Mouse (Mus musculus) kidney, embryonic 15.5 days (tissue): ENCODE results near the gene L2hgdh. TPM values are rescaled to one million over a fixed set of nuclear protein-coding genes. Genes with fewer than 3 reads are reported as not detected.

ENCODE experiments used
- ATAC-seq: fragments of 200-750 bp; cut with Nextera tagmentation; replicated peaks from 2 replicates; pipeline ENCODE4 v1.8.0; 2017; ENCODE audit warnings: moderate TSS enrichment; ENCODE audit not compliant: low FRiP score
- H3K27ac ChIP-seq: fragments of 300-500 bp; sonication (generic); 2 replicates; pipeline ENCODE4 v1.5.1; 2015; ENCODE audit warnings: mild to moderate bottlenecking, inconsistent platforms
- H3K27me3 ChIP-seq: fragments of 300-500 bp; sonication (generic); 2 replicates; pipeline ENCODE4 v1.6.1; 2015; ENCODE audit warnings: inconsistent platforms
- H3K36me3 ChIP-seq: fragments of 300-500 bp; sonication (generic); 2 replicates; pipeline ENCODE4 v1.6.1; 2015; ENCODE audit warnings: inconsistent platforms
- H3K4me1 ChIP-seq: fragments of 300-500 bp; sonication (generic); 2 replicates; pipeline ENCODE4 v1.6.1; 2015; ENCODE audit warnings: inconsistent platforms
- H3K4me2 ChIP-seq: fragments of 300-500 bp; sonication (generic); 2 replicates; pipeline ENCODE4 v1.6.1; 2015; ENCODE audit warnings: moderate library complexity, mild to moderate bottlenecking, inconsistent platforms
- H3K4me3 ChIP-seq: fragments of 300-500 bp; sonication (generic); replicated peaks from 2 replicates; pipeline ENCODE4 v1.5.1; 2015; ENCODE audit warnings: mild to moderate bottlenecking, inconsistent platforms
- H3K9ac ChIP-seq: fragments of 300-500 bp; sonication (generic); 2 replicates; pipeline ENCODE4 v1.6.1; 2015; ENCODE audit warnings: mild to moderate bottlenecking, inconsistent platforms
- H3K9me3 ChIP-seq: fragments of 300-500 bp; sonication (generic); replicated peaks from 2 replicates; pipeline ENCODE4 v1.6.1; 2016; ENCODE audit warnings: inconsistent platforms
- WGBS: fragments of 180-500 bp; shearing (Covaris S2); methylation state at CpG from one replicate; pipeline ENCODE4 v1.1.7; 2015; ENCODE audit warnings: mixed read lengths; 5-methylcytosine and 5-hydroxymethylcytosine counted together
- microRNA counts: library from miRNA; unstranded; fragments of <30 nt; microRNA quantifications from one replicate; lab custom pipeline; 2016
- microRNA-seq: library from miRNA; unstranded; fragments of <30 nt; microRNA quantifications from one replicate; pipeline ENCODE4, GENCODE M21; 2016
- polyA plus RNA-seq: library from polyadenylated mRNA; unstranded; fragments of >200 nt; fragmentation: Nextera tagmentation; extraction: Ambion mirVana; gene quantifications from 2 replicates; pipeline ENCODE4 v1.2.1, GENCODE M21; 2015

The L2hgdh gene
- polyA plus RNA-seq, 1 experiment from 2014 or later = 22.3 TPM

- no peaks in the 10 kb centered on the region for H3K27me3 ChIP-seq
- H3K4me2 ChIP-seq = no peak overlapping the region
- H3K9me3 ChIP-seq = no peaks in the 10 kb centered on the region
- no peak for ATAC-seq
- H3K36me3 ChIP-seq = peaks cover 32% of the 10 kb centered on the region
- peaks cover 4% of the 10 kb centered on the region; the same call in 1 of the 2 replicates for H3K4me1 ChIP-seq
- no peak overlapping the region for H3K4me3 ChIP-seq
- H3K9ac ChIP-seq = no peak overlapping the region
- no peak overlapping the region for H3K27ac ChIP-seq
- 80% methylated on average over 8 of the region's 8 CpGs for WGBS
Observed at GRCm38 (mm10) chr12:69645821-69646616, 78.7 kb downstream of the L2hgdh start.

GRCm38 (mm10) chr12:69644877-69645276 lies 79.8 kb downstream of the L2hgdh start:
- Histone ChIP-seq H3K27ac (no peak overlapping the region), H3K4me2 (no peak overlapping the region), H3K4me1 (peaks cover 4% of the 10 kb centered on the region; the same call in 1 of the 2 replicates), H3K9me3 (no peaks in the 10 kb centered on the region), H3K27me3 (no peaks in the 10 kb centered on the region), H3K36me3 (peaks cover 41% of the 10 kb centered on the region), H3K9ac (no peak overlapping the region), H3K4me3 (no peak overlapping the region)
- ATAC-seq = no peak
- 68% methylated on average over 3 of the region's 3 CpGs for WGBS

DNA sequence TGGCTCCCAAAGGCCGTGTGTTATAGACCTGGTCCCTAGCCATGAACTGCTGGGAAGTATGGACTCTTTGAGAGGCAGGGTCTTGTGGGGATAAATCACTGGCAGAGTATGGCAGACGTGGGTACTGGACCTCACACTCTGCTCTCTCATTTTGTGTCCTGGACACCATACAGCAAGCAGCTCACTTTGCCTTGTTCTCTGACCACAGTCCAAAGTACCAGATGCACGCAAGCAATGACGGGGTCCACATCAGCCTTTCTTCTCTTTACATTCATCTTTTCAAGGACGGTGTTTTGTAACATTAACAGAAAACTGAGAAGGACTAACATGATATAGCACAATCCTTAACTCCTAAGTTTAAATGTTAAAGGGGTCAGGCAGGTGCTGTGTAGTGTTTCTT lies 81.8 kb downstream of the L2hgdh start:
- H3K27me3 ChIP-seq = no peaks in the 10 kb centered on the region
- H3K9me3 ChIP-seq = no peaks in the 10 kb centered on the region
- peaks cover 4% of the 10 kb centered on the region; the same call in 1 of the 2 replicates for H3K4me1 ChIP-seq
- 84% methylated on average over 5 of the region's 5 CpGs for WGBS
- no peak overlapping the region for H3K4me2 ChIP-seq
- peaks cover 47% of the 10 kb centered on the region for H3K36me3 ChIP-seq
- H3K9ac ChIP-seq = no peak overlapping the region
- H3K27ac ChIP-seq = no peak overlapping the region
- ATAC-seq = no peak
- H3K4me3 ChIP-seq = no peak overlapping the region

MicroRNA genes within 50 kb of the gene (microRNA counts, 519-probe panel; counts per million panel counts)
- 31.7 counts per million for microRNA mmu-miR-681 (lab: Ali Mortazavi, UCI)

Small RNA genes within 50 kb of the gene (microRNA-seq; reads per million reads assigned to microRNA genes)
- not detected for gene Mir681

Other genes with a start within 250 kb of the L2hgdh start
- gene Vcpkmt, start 141.8 kb downstream of the L2hgdh start, polyA plus RNA-seq = 24.9 and 25.2 TPM in 2 replicates
- 8.7 and 9.1 TPM in 2 replicates for gene Sos2, start 43.0 kb downstream of the L2hgdh start, polyA plus RNA-seq
- gene Atp5s, start 77 bp upstream of the L2hgdh start, polyA plus RNA-seq = 30.7 and 31.0 TPM in 2 replicates
- gene Cdkl1, start 66.4 kb upstream of the L2hgdh start, polyA plus RNA-seq = 21.4 and 24.7 TPM in 2 replicates
- 5.4 and 7.7 TPM in 2 replicates for gene Atl1, start 167.7 kb upstream of the L2hgdh start, polyA plus RNA-seq
- 34.3 and 36.9 TPM in 2 replicates for gene Map4k5, start 168.3 kb upstream of the L2hgdh start, polyA plus RNA-seq